Mouse (Mus musculus): ENCODE results near the gene March1.

The March1 gene

GRCm38 (mm10) chr8:65987665-65988064 lies 370.0 kb downstream of the March1 start:
- DNase-seq (ENCODE audit: low read depth, low spot score) = no peak

GRCm38 (mm10) chr8:66022815-66023214 lies 405.1 kb downstream of the March1 start:
- no peak for DNase-seq (ENCODE audit: low read depth, low spot score)

- DNase-seq (ENCODE audit: low read depth, low spot score) = no peak
These were observed 416.0 kb downstream of the March1 start for GRCm38 (mm10) chr8:66033651-66034050.

- no peak for DNase-seq (ENCODE audit: low read depth, low spot score)
These were observed 416.7 kb downstream of the March1 start for GRCm38 (mm10) chr8:66034429-66034828.

- no peak for DNase-seq (ENCODE audit: low read depth, low spot score)
These were observed 476.5 kb downstream of the March1 start for GRCm38 (mm10) chr8:66094152-66094551.

GRCm38 (mm10) chr8:66098148-66098547 lies 480.4 kb downstream of the March1 start:
- no peak for DNase-seq (ENCODE audit: low read depth, low spot score)

- no peak for DNase-seq (ENCODE audit: low read depth, low spot score)
These were observed 501.6 kb downstream of the March1 start for GRCm38 (mm10) chr8:66119294-66119693.

GRCm38 (mm10) chr8:66159648-66160047 lies 541.9 kb downstream of the March1 start:
- no peak for DNase-seq (ENCODE audit: low read depth, low spot score)

GRCm38 (mm10) chr8:66166835-66167234 lies 549.1 kb downstream of the March1 start:
- no peak for DNase-seq (ENCODE audit: low read depth, low spot score)

- DNase-seq (ENCODE audit: low read depth, low spot score) = no peak
These were observed 549.9 kb downstream of the March1 start for GRCm38 (mm10) chr8:66167405-66168173.

GRCm38 (mm10) chr8:66179336-66179735 lies 561.6 kb downstream of the March1 start:
- DNase-seq (ENCODE audit: low read depth, low spot score) = no peak

- DNase-seq (ENCODE audit: low read depth, low spot score) = no peak
These were observed 563.6 kb downstream of the March1 start for GRCm38 (mm10) chr8:66181265-66181664.

- DNase-seq (ENCODE audit: low read depth, low spot score) = no peak
These were observed 564.6 kb downstream of the March1 start for GRCm38 (mm10) chr8:66182257-66182656.

GRCm38 (mm10) chr8:66183454-66183853 lies 565.8 kb downstream of the March1 start:
- no peak for DNase-seq (ENCODE audit: low read depth, low spot score)

- no peak for DNase-seq (ENCODE audit: low read depth, low spot score)
These were observed 567.5 kb downstream of the March1 start for GRCm38 (mm10) chr8:66185226-66185625.

- DNase-seq (ENCODE audit: low read depth, low spot score) = no peak
These were observed 576.7 kb downstream of the March1 start for GRCm38 (mm10) chr8:66194416-66194815.

GRCm38 (mm10) chr8:66200169-66200568 lies 582.5 kb downstream of the March1 start:
- no peak for DNase-seq (ENCODE audit: low read depth, low spot score)

GRCm38 (mm10) chr8:66203814-66204438 lies 586.2 kb downstream of the March1 start:
- DNase-seq (ENCODE audit: low read depth, low spot score) = no peak

- no peak for DNase-seq (ENCODE audit: low read depth, low spot score)
These were observed 591.9 kb downstream of the March1 start for GRCm38 (mm10) chr8:66209553-66209952.

GRCm38 (mm10) chr8:66210294-66210693 lies 592.6 kb downstream of the March1 start:
- DNase-seq (ENCODE audit: low read depth, low spot score) = no peak

- DNase-seq (ENCODE audit: low read depth, low spot score) = no peak
These were observed 602.3 kb downstream of the March1 start for GRCm38 (mm10) chr8:66219974-66220373.

GRCm38 (mm10) chr8:66229931-66230330 lies 612.2 kb downstream of the March1 start:
- no peak for DNase-seq (ENCODE audit: low read depth, low spot score)

GRCm38 (mm10) chr8:66269546-66269945 lies 651.8 kb downstream of the March1 start:
- no peak for DNase-seq (ENCODE audit: low read depth, low spot score)

Data from ZHBTc4 (cell line).